Mouse (Mus musculus): ENCODE data around the gene Rab15.
A peak's percentile ranks its signal among the peaks of the same experiment; 100 is the strongest.
"Not testable (repeated sequence)": the region's sequence is repeated elsewhere in the genome, so short reads cannot be mapped to it uniquely, and the experiment has no call there.

The Rab15 gene

GRCm38 (mm10) chr12:76822651-76823041, at the start of gene Rab15:
Gene Rab15 (minus strand): TSS chr12:76822908.
- no peak for DNase-seq (ENCODE audit: low read depth, low spot score)

- peak; percentile 21 for DNase-seq (ENCODE audit: low read depth, low spot score)
These were observed 46.9 kb upstream of the Rab15 start for GRCm38 (mm10) chr12:76869561-76869960.

- DNase-seq (ENCODE audit: low read depth, low spot score) = no peak
These were observed 45.9 kb upstream of the Rab15 start for GRCm38 (mm10) chr12:76868463-76869198.

GRCm38 (mm10) chr12:76867586-76868280, 45.0 kb upstream of the Rab15 start:
- DNase-seq (ENCODE audit: low read depth, low spot score) = peak; percentile 74

- no peak for DNase-seq (ENCODE audit: low read depth, low spot score)
These were observed 42.6 kb upstream of the Rab15 start for GRCm38 (mm10) chr12:76865266-76865665.

- peak; percentile 45 for DNase-seq (ENCODE audit: low read depth, low spot score)
These were observed 40.9 kb upstream of the Rab15 start for GRCm38 (mm10) chr12:76863651-76864050.

GRCm38 (mm10) chr12:76858788-76859187, 36.1 kb upstream of the Rab15 start:
- not testable (repeated sequence) for DNase-seq (ENCODE audit: low read depth, low spot score)

- no peak for DNase-seq (ENCODE audit: low read depth, low spot score)
These were observed 34.4 kb upstream of the Rab15 start for GRCm38 (mm10) chr12:76857087-76857486.

GRCm38 (mm10) chr12:76853378-76854142, 30.9 kb upstream of the Rab15 start:
- DNase-seq (ENCODE audit: low read depth, low spot score) = no peak

GRCm38 (mm10) chr12:76852419-76852818, 29.7 kb upstream of the Rab15 start:
- no peak for DNase-seq (ENCODE audit: low read depth, low spot score)

- DNase-seq (ENCODE audit: low read depth, low spot score) = no peak
These were observed 21.8 kb upstream of the Rab15 start for GRCm38 (mm10) chr12:76844346-76845061.

- no peak for DNase-seq (ENCODE audit: low read depth, low spot score)
These were observed 17.4 kb upstream of the Rab15 start for GRCm38 (mm10) chr12:76840081-76840480.

GRCm38 (mm10) chr12:76839298-76839697, 16.6 kb upstream of the Rab15 start:
- DNase-seq (ENCODE audit: low read depth, low spot score) = no peak

- no peak for DNase-seq (ENCODE audit: low read depth, low spot score)
These were observed 15.3 kb upstream of the Rab15 start for GRCm38 (mm10) chr12:76837844-76838650.

GRCm38 (mm10) chr12:76837101-76837843, 14.6 kb upstream of the Rab15 start:
- peak; percentile 98 for DNase-seq (ENCODE audit: low read depth, low spot score)

- no peak for DNase-seq (ENCODE audit: low read depth, low spot score)
These were observed 10.0 kb upstream of the Rab15 start for GRCm38 (mm10) chr12:76832704-76833103.

- no peak for DNase-seq (ENCODE audit: low read depth, low spot score)
These were observed 2.6 kb upstream of the Rab15 start for GRCm38 (mm10) chr12:76825283-76825682.

GRCm38 (mm10) chr12:76822002-76822650, 582 bp downstream of the Rab15 start:
- DNase-seq (ENCODE audit: low read depth, low spot score) = no peak

GRCm38 (mm10) chr12:76820615-76821014, 2.1 kb downstream of the Rab15 start:
- DNase-seq (ENCODE audit: low read depth, low spot score) = no peak

GRCm38 (mm10) chr12:76819816-76820215, 2.9 kb downstream of the Rab15 start:
- DNase-seq (ENCODE audit: low read depth, low spot score) = no peak
